Mouse (Mus musculus): ENCODE data around the gene Mad2l1bp. TPM values are rescaled to one million over a fixed set of nuclear protein-coding genes. Genes with fewer than 3 reads are reported as not detected.

Gene Mad2l1bp
- total and polyA plus RNA-seq, 3 experiments, result 12.8 to 27.4 (median 14.0) TPM

DNA sequence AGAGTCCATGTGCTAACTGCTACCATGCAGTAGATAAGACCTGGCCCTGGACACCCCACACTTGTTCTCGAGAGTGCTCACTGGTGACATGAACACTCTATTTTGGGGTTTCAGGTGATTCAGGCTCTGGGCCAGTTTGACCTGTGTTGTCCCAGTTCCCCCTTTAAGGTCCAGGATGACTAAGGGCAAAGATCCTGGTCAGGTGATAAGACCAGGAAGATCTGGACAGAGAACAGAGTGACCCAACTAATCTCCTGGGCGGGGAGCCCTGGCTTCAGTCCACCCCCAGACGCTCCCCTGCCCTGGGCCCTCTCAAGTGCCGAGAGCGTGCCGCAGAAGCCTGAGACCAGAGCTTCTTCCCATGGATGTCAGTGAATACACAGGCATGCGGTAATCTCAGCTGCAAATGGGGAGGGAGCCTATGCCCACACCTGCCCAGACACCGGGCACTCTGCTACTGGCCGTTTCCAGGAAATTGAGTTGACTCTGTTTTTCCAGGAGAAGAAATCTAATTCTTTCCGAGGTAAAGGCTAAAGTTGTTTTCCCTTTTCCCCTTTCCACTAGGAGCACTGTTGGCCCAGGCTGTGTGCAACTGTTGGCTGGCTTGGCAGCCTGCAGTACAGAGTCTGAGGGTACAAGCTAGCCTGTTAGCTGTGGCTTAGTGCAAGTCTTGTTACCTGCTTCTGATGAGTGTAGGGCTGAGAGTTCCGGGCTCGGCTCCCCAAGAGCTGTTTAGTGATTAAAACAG, 29.2 kb downstream of the Mad2l1bp start:
- Histone ChIP-seq H3K4me3 (ENCODE audit: low read depth, low read length) (no peak overlapping the region), H3K9me3 (replicated peaks) (no peaks in the 10 kb centered on the region), H3K4me1 (ENCODE audit: insufficient read depth, low read depth, low read length) (no peaks in the 10 kb centered on the region), H3K27me3 (ENCODE audit: insufficient read depth, low read length) (no peaks in the 10 kb centered on the region), H3K36me3 (replicated peaks) (peaks cover 89% of the 10 kb centered on the region)
- ATAC-seq (ENCODE audit: extremely low read depth, insufficient number of reproducible peaks, low FRiP score, poor library complexity, severe bottlenecking) (no peak), DNase-seq (ENCODE audit: low spot score) (no peak)
- no peak for TF ChIP-seq GATA1 (IDR thresholded peaks at IDR 0.05; ENCODE audit: borderline replicate concordance, low read length)
- TF ChIP-seq POLR2AphosphoS5 (IDR thresholded peaks at IDR 0.05; ENCODE audit: insufficient replicate concordance, low read depth, low read length), result no peak
- TF ChIP-seq CTCF (IDR thresholded peaks at IDR 0.05; ENCODE audit: low read depth, low read length), result no peak
- no peak for TF ChIP-seq TAL1 (conservative IDR thresholded peaks at IDR 0.05; ENCODE audit: low read depth, low read length)
- no peak for TF ChIP-seq GATA2 (IDR thresholded peaks at IDR 0.05; ENCODE audit: borderline replicate concordance, low read depth, low read length)

- TF ChIP-seq POLR2AphosphoS5 (IDR thresholded peaks at IDR 0.05; ENCODE audit: insufficient replicate concordance, low read depth, low read length) (no peak), CTCF (IDR thresholded peaks at IDR 0.05; ENCODE audit: low read depth, low read length) (no peak)
- ATAC-seq (ENCODE audit: extremely low read depth, insufficient number of reproducible peaks, low FRiP score, poor library complexity, severe bottlenecking) (no peak), DNase-seq (ENCODE audit: low spot score) (no peak)
- no peaks in the 10 kb centered on the region for H3K4me1 ChIP-seq (ENCODE audit: insufficient read depth, low read depth, low read length)
- H3K9me3 ChIP-seq (replicated peaks), result no peaks in the 10 kb centered on the region
- no peak overlapping the region for H3K4me3 ChIP-seq (ENCODE audit: low read depth, low read length)
- H3K27me3 ChIP-seq (ENCODE audit: insufficient read depth, low read length), result no peaks in the 10 kb centered on the region
- H3K36me3 ChIP-seq (replicated peaks), result peaks cover 89% of the 10 kb centered on the region
These were observed 30.1 kb downstream of the Mad2l1bp start for GRCm38 (mm10) chr17:46123285-46123684.

- DNase-seq (ENCODE audit: low spot score) (no peak), ATAC-seq (ENCODE audit: extremely low read depth, insufficient number of reproducible peaks, low FRiP score, poor library complexity, severe bottlenecking) (no peak)
- TF ChIP-seq TAL1 (conservative IDR thresholded peaks at IDR 0.05; ENCODE audit: low read depth, low read length) (no peak), POLR2AphosphoS5 (IDR thresholded peaks at IDR 0.05; ENCODE audit: insufficient replicate concordance, low read depth, low read length) (no peak), CTCF (IDR thresholded peaks at IDR 0.05; ENCODE audit: low read depth, low read length) (no peak), GATA1 (IDR thresholded peaks at IDR 0.05; ENCODE audit: borderline replicate concordance, low read length) (no peak), GATA2 (IDR thresholded peaks at IDR 0.05; ENCODE audit: borderline replicate concordance, low read depth, low read length) (no peak)
- H3K36me3 ChIP-seq (replicated peaks), result peaks cover 89% of the 10 kb centered on the region
- no peaks in the 10 kb centered on the region for H3K9me3 ChIP-seq (replicated peaks)
- no peak overlapping the region for H3K4me3 ChIP-seq (ENCODE audit: low read depth, low read length)
- H3K27me3 ChIP-seq (ENCODE audit: insufficient read depth, low read length), result no peaks in the 10 kb centered on the region
- H3K4me1 ChIP-seq (ENCODE audit: insufficient read depth, low read depth, low read length), result no peaks in the 10 kb centered on the region
These were observed 30.6 kb downstream of the Mad2l1bp start for GRCm38 (mm10) chr17:46122791-46123190.

GRCm38 (mm10) chr17:46119641-46120040, 33.7 kb downstream of the Mad2l1bp start:
- TF ChIP-seq GATA2 (IDR thresholded peaks at IDR 0.05; ENCODE audit: borderline replicate concordance, low read depth, low read length) (no peak), TAL1 (conservative IDR thresholded peaks at IDR 0.05; ENCODE audit: low read depth, low read length) (no peak), CTCF (IDR thresholded peaks at IDR 0.05; ENCODE audit: low read depth, low read length) (no peak), POLR2AphosphoS5 (IDR thresholded peaks at IDR 0.05; ENCODE audit: insufficient replicate concordance, low read depth, low read length) (no peak), GATA1 (IDR thresholded peaks at IDR 0.05; ENCODE audit: borderline replicate concordance, low read length) (no peak)
- peaks cover 8% of the 10 kb centered on the region for H3K4me1 ChIP-seq (ENCODE audit: insufficient read depth, low read depth, low read length)
- ATAC-seq (ENCODE audit: extremely low read depth, insufficient number of reproducible peaks, low FRiP score, poor library complexity, severe bottlenecking), result no peak
- DNase-seq (ENCODE audit: low spot score), result no peak
- H3K36me3 ChIP-seq (replicated peaks), result peaks cover 89% of the 10 kb centered on the region
- no peaks in the 10 kb centered on the region for H3K9me3 ChIP-seq (replicated peaks)
- H3K27me3 ChIP-seq (ENCODE audit: insufficient read depth, low read length), result no peaks in the 10 kb centered on the region
- H3K4me3 ChIP-seq (ENCODE audit: low read depth, low read length), result no peak overlapping the region

- Histone ChIP-seq H3K9me3 (replicated peaks) (no peaks in the 10 kb centered on the region), H3K27me3 (ENCODE audit: insufficient read depth, low read length) (no peaks in the 10 kb centered on the region), H3K4me3 (ENCODE audit: low read depth, low read length) (no peak overlapping the region), H3K4me1 (ENCODE audit: insufficient read depth, low read depth, low read length) (peaks cover 18% of the 10 kb centered on the region), H3K36me3 (replicated peaks) (peaks cover 89% of the 10 kb centered on the region)
- DNase-seq (ENCODE audit: low spot score) (no peak), ATAC-seq (ENCODE audit: extremely low read depth, insufficient number of reproducible peaks, low FRiP score, poor library complexity, severe bottlenecking) (no peak)
- TF ChIP-seq GATA2 (IDR thresholded peaks at IDR 0.05; ENCODE audit: borderline replicate concordance, low read depth, low read length), result no peak
- TF ChIP-seq GATA1 (IDR thresholded peaks at IDR 0.05; ENCODE audit: borderline replicate concordance, low read length), result no peak
- TF ChIP-seq TAL1 (conservative IDR thresholded peaks at IDR 0.05; ENCODE audit: low read depth, low read length), result no peak
- TF ChIP-seq POLR2AphosphoS5 (IDR thresholded peaks at IDR 0.05; ENCODE audit: insufficient replicate concordance, low read depth, low read length), result no peak
- no peak for TF ChIP-seq CTCF (IDR thresholded peaks at IDR 0.05; ENCODE audit: low read depth, low read length)
These were observed 34.9 kb downstream of the Mad2l1bp start for GRCm38 (mm10) chr17:46118423-46118850.

DNA sequence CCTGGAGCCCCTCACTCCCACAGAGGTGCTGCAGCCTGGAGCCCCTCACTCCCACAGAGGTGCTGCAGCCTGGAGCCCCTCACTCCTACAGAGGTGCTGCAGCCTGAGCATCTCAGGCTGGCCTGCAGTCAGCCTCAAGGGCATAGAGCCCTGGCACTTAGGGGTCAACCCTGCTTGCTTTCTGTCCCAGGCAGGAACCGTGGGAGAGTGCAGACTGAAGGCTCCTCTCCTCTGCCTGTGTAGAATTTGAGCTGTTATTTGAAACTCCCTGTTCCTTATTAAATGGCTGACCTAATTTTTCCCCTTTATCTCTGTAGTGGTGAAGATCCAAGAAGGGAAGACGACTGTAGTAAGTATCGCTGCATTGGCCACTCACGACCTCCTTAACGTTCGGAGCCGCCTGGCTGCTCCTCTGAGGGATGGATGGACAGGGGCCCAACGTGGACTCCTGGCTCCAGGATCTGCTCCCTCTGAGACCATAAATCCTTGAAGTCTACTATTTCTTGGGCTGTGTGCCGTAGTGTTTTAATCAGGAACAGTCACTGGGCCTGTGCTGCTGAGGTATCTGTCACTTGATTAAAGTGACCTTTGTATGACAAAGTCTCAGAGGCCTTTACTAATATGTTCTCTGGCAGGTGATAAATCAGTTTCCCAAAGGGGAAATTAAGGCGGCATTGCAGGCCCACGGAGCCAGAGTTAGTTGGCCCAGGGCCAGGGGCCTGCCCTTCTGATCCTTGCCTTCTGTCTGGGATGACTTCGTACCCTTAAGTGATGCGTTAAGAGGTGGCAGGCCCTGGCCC, 35.5 kb downstream of the Mad2l1bp start:
- ATAC-seq (ENCODE audit: extremely low read depth, insufficient number of reproducible peaks, low FRiP score, poor library complexity, severe bottlenecking) (no peak), DNase-seq (ENCODE audit: low spot score) (no peak)
- peaks cover 87% of the 10 kb centered on the region for H3K36me3 ChIP-seq (replicated peaks)
- peaks cover 21% of the 10 kb centered on the region for H3K4me1 ChIP-seq (ENCODE audit: insufficient read depth, low read depth, low read length)
- H3K27me3 ChIP-seq (ENCODE audit: insufficient read depth, low read length), result no peaks in the 10 kb centered on the region
- H3K9me3 ChIP-seq (replicated peaks), result no peaks in the 10 kb centered on the region
- TF ChIP-seq GATA1 (IDR thresholded peaks at IDR 0.05; ENCODE audit: borderline replicate concordance, low read length), result no peak
- TF ChIP-seq POLR2AphosphoS5 (IDR thresholded peaks at IDR 0.05; ENCODE audit: insufficient replicate concordance, low read depth, low read length), result no peak
- no peak for TF ChIP-seq TAL1 (conservative IDR thresholded peaks at IDR 0.05; ENCODE audit: low read depth, low read length)
- TF ChIP-seq CTCF (IDR thresholded peaks at IDR 0.05; ENCODE audit: low read depth, low read length), result no peak
- TF ChIP-seq GATA2 (IDR thresholded peaks at IDR 0.05; ENCODE audit: borderline replicate concordance, low read depth, low read length), result no peak
- H3K4me3 ChIP-seq (ENCODE audit: low read depth, low read length), result no peak overlapping the region
